Mouse (Mus musculus): Measurements from ENCODE around the gene Cacna2d4.
A peak's percentile ranks its signal among the peaks of the same experiment; 100 is the strongest.
"Not testable (repeated sequence)": the region's sequence is repeated elsewhere in the genome, so short reads cannot be mapped to it uniquely, and the experiment has no call there.

Gene Cacna2d4

DNA sequence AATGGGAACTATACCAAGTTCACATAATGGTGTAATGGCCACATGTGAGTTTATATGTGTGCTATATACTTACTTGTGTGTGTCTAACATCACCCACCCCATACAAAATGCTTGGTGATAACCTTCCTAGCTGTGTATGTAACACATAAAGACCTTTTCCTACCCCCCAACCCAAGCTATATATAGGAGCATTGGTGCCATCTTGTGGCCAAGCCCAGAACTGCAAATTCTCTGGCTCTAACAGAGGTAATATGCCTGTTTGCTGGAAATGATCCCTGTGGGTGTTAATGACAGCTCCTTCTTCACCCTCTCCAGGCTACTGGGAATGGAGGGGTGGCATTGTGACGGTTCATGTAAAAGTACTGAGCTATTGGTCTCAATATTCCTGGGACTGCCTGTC lies 111.9 kb downstream of the Cacna2d4 start:
- peak; percentile 83 for DNase-seq

DNA sequence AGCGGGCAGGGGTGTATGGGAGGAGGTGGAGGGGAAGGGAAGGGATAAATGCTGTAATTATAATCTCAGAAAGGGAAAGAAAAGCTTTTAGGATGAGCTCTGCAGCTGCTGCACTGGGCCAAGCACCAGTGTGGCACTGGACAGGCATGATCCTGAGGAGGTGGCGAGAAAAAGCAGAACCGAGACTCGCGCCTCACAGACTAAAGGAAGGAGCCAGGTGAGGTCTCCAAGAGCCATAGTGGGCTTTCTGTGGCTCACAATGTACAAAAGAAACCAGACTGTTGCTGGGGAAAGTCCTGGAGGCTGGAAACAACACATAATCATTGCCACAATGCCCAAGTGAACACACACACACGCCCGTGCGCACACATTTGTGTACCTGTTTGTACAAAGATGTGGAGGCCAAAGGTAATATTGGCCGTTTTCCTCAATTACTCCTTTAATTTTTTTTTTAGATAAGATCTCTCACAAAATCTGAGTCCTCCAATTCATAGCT lies 114.4 kb downstream of the Cacna2d4 start:
- DNase-seq: no peak

- no peak for DNase-seq
These were observed 115.3 kb downstream of the Cacna2d4 start for GRCm38 (mm10) chr6:119351656-119352055.

- DNase-seq: no peak
These were observed 116.2 kb downstream of the Cacna2d4 start for GRCm38 (mm10) chr6:119352501-119352900.

DNA sequence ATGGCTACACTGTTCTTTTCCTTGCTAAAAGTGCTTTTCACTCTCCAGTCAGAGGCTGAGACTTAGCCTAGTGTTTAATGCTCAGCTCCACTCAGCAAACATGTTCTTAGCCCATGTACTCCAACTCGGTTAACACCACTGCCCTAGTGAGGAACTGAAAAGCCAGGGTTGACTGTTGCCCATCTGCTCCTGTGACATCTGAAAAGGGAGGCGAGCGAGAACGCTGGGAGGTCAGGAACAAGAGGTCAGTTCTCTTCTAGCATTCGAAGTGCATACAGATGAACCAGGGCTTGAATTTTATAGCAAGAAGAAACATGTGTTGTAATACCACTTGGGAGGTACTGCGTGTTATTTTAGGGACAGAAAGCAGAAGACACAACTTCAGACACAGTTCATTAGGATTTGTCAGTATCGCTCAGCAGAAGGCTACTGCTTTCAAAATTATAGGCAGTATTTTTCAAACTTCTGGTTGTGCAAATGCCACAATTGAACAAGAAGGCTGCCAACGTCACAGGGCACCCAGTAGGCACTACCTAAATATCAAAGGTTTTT lies 121.8 kb downstream of the Cacna2d4 start:
- DNase-seq: no peak

DNA sequence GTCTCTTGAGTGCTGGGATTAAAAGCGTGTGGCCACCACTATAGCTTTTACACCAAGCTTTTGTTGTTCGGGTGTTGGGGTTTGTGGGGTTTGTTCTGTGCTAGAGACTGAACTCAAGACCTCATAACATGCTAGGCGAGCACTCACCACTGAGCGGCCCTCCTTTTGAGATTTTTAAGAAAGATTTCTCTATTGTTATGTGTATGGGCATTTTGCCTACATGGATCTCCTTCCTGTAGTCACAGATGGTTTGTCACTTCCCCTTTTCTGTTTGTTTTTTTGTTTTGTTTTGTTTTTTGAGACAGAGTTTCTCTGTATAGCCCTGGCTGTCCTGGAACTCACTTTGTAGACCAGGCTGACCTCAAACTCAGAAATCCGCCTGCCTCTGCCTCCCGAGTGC lies 123.9 kb downstream of the Cacna2d4 start:
- DNase-seq: not testable (repeated sequence)

- no peak for DNase-seq
These were observed 124.8 kb downstream of the Cacna2d4 start for GRCm38 (mm10) chr6:119360925-119361702.

GRCm38 (mm10) chr6:119363593-119363992 lies 127.3 kb downstream of the Cacna2d4 start:
- no peak for DNase-seq

- DNase-seq: not testable (repeated sequence)
These were observed 130.5 kb downstream of the Cacna2d4 start for GRCm38 (mm10) chr6:119366800-119367199.

DNA sequence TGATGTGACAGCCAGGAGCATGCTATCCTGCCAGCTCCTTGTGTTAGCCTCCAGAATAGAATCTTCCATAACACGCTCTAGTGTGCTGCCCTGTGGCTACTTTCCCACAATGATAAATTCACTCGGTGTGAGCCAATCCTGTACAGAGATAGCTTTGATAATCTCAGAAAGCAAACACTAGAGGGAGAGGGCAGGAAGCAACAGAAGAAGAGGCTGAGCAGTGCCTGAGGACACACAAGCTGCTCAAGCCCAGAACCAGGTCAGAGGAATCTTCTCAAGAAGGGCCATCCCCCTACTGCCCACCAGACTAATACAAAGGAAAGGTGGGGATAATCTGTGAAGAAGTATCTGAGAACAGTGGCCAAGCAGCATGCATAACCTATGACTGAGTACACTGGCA lies 131.1 kb downstream of the Cacna2d4 start:
- DNase-seq: no peak

DNA sequence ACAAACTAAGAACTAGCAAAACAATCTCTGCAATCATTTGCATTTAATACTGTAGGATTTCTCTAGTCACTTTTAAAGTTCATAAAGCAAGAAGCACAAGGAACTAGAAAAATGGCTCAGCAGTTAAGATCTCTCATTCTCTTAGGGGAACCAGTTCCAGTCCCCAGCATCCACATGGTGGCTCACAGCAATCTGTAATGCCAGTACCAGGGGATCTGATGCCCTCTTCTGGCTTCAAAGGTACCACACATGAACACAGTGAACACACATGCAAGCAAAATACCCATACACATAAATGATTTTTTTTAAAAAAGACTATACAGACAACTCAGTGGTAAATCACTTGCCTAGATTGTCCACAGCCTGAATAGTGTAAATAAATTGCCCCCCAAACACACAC lies 135.3 kb downstream of the Cacna2d4 start:
- DNase-seq: no peak

DNA sequence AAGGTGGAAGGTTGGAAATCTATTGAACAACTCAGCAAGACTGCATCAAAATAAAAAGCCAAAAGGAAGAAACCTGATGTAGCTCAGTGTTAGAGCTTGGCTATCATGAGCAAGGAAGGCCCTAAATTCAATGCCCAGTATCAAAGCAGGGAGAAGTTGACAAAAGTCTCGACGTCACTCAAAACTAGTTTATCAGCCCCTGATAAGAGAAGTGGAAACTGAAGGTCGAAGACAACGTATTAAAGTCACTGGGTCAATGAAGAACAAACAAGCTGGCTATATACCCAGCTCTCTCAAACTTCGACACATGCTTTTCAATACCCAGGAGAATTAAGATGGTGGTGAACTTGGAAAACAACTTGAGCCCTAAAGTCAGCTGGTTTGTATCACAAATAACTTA lies 135.9 kb downstream of the Cacna2d4 start:
- DNase-seq: no peak

- DNase-seq: no peak
These were observed 136.8 kb downstream of the Cacna2d4 start for GRCm38 (mm10) chr6:119373000-119373705.

DNA sequence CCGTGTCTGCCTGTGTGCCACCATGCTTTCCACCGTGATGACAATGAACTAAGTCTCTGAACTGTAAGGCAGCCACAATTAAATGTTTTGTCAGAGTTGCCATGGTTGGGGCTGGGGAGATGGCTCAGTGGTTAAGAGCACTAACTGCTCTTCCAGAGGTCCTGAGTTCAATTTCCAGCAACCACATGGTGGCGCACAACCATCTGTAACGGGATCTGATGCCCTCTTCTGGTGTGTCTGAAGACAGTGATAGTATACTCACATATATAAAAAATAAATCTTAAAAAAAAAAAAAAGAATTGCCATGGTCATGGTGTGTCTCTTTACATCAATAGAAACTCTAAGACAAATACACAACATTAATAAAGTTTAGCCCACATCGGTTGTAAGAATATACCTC lies 138.7 kb downstream of the Cacna2d4 start:
- DNase-seq: no peak

DNA sequence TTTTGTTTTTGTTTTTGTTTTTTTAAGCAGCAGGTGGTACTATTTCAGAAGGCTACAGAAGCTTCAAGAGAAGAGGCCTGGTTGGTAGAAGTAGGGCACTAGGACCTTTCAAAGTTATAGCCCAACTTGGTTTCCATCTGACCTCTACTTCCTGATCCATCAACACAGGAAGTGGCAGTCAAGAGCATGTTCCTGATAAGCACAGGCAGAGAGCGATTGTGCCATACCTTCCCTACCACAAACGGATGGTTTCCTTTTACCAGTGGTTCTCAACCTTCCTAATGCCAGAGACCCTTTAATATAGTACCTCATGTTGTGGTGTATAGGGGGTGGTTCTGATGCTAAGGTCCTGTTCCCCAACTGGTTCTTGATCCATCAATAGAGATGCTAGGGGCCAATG lies 141.3 kb downstream of the Cacna2d4 start:
- DNase-seq: no peak

DNA sequence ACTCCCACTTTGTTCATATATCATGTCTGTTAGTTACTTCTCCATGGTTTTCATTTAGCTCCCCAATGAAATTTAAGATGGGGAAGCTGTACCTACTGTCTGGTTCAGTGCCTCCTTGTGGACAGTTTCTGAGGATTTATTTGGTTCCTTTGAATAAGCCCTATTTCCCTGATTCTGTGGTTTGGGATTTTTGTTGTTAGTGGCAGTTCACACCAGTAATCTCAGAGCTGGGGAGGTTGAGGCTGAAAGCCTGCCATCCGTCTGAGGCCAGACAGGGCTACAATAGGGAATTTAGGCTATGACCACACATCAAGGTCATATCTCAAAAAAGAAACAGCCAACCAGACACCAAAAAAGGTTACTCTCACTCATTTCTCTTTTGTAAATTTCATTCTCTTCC lies 142.3 kb downstream of the Cacna2d4 start:
- no peak for DNase-seq

- no peak for DNase-seq
These were observed 149.3 kb downstream of the Cacna2d4 start for GRCm38 (mm10) chr6:119385668-119386067.

DNA sequence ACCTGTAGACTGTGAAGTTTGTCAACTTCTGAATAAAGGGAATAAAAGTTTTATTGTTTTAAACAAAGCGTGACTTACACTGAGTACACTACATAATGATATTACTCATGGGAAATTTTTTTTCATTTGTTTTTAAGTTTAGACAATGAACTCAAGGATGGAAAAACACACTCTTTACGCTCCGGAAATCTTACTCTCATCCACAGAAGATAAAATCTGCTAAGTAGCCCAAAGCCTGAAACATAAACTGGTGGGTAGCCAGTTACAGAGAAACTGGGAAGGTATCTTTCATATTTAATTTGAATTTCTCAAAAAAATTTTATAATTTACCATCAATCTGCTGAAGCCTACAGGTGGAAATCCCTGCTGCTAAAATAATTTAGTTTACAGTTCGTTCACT lies 150.1 kb downstream of the Cacna2d4 start:
- DNase-seq: no peak

DNA sequence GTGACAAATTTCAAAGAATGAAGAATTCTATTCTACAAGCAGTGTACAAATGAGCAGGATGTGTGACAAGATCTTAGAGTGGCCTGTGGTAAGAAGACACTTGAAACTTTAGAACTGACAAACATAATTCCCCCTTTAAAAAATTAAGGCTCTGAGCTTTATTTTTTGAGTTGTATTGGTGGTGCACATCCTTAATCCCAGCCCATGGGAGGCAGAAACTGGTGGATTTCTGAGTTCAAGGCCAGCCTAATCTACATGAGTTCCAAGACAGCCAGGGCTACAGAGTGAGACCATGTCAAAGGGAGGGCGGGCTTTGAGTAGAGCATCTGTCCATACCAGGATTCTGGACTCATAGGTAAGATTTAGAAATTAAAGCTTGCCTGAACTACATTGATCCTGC lies 150.5 kb downstream of the Cacna2d4 start:
- DNase-seq: no peak

- DNase-seq: peak; percentile 61
These were observed 151.7 kb downstream of the Cacna2d4 start for GRCm38 (mm10) chr6:119387801-119388649.

DNA sequence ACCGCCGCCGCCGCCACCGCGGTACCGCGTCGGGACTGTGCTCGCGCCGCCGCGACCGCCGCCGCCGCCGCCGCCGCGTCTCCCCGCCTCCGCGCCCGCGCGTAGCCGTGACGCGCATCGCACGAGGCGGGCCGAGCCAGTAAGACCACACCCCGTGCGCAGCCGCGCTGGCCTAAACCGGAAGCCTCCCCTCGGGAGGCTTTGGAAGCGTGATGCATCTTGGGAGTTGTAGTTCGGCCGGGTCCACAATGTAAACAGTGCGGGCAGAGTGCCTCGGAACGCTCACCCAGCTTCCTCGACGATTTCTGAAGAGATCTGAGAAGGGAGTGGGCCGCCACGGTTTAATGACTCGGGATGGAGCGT lies 152.3 kb downstream of the Cacna2d4 start:
- peak; percentile 95 for DNase-seq

DNA sequence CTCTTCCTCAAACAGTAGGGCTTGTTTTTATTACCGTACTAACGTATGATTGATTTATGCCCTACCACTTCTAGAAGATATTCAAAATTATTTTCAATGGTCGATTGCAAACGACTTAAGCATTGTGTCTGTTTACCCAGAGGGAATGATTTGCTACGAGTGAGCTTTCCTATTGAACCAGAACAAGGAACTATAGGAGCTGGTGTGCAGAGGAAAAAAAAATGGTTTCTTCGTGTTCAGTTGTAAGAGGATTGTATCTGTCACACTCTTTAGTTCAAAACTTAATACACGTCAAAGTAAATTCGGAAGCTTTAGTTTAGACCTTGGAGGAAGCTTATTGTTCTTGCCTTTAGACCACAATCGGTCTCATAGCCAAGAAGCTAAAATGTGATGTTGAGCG lies 152.8 kb downstream of the Cacna2d4 start:
- DNase-seq: no peak

DNA sequence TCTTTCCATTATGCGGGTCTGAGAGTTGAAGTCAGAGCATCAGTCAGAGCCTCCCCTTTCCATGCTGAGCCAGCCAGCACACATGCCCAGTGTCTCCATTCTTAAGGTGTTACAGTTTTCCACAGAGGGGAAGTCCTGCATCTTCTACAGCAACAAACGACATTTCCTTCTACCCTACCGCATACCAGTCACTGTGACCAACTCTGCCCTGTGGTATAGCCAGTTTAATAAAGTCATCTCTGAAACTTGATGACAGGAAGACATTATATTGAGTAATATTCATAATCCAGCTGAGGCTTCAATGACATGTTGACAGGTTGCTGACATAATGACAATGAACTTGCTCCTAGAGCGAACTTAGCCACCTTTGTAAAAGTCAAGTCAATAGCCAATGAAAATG lies 154.4 kb downstream of the Cacna2d4 start:
- DNase-seq: no peak
